Mouse (Mus musculus) thymus, adult 2 months (tissue): ENCODE results near the gene Kcnab3. TPM values are rescaled to one million over a fixed set of nuclear protein-coding genes. Genes with fewer than 3 reads are reported as not detected.

ENCODE experiments used
- DNase-seq: peaks from one replicate; pipeline ENCODE4 v3.0.0; 2021
- H3K27ac ChIP-seq: fragments of 200-500 bp; 2 replicates; pipeline ENCODE4 v1.5.1; 2012; ENCODE audit warnings: low read length, control low read depth; ENCODE audit not compliant: control insufficient read depth, insufficient read depth
- H3K27me3 ChIP-seq: fragments of 200-500 bp; 2 replicates; pipeline ENCODE4 v1.6.1; 2012; ENCODE audit warnings: mild to moderate bottlenecking, low read length, moderate library complexity, mixed read lengths; ENCODE audit not compliant: control insufficient read depth, insufficient read depth
- H3K36me3 ChIP-seq: fragments of 200-500 bp; 2 replicates; pipeline ENCODE4 v1.6.1; 2012; ENCODE audit warnings: mild to moderate bottlenecking, low read length, moderate library complexity; ENCODE audit not compliant: control insufficient read depth, insufficient read depth
- H3K4me1 ChIP-seq: fragments of 200-500 bp; replicated peaks from 2 replicates; pipeline ENCODE4 v1.6.1; 2012; ENCODE audit warnings: low read length; ENCODE audit not compliant: control insufficient read depth, insufficient read depth
- H3K4me3 ChIP-seq: fragments of 200-500 bp; 2 replicates; pipeline ENCODE4 v1.5.1; 2012; ENCODE audit warnings: mild to moderate bottlenecking, low read length, control low read depth, moderate library complexity; ENCODE audit not compliant: control insufficient read depth, insufficient read depth
- CTCF ChIP-seq: fragments of 200-500 bp; IDR thresholded peaks from 2 replicates; pipeline ENCODE4 v1.5.1; 2012; ENCODE audit warnings: mild to moderate bottlenecking, control low read depth, low read length, moderate library complexity, borderline replicate concordance; ENCODE audit not compliant: control insufficient read depth, poor library complexity, insufficient read depth; ENCODE audit errors: extremely low read depth
- POLR2A ChIP-seq: fragments of 200-500 bp; IDR thresholded peaks from 2 replicates; pipeline ENCODE4 v1.6.1; 2012; ENCODE audit warnings: mild to moderate bottlenecking, low read length, control low read depth, moderate library complexity; ENCODE audit not compliant: control insufficient read depth, poor library complexity, insufficient read depth; ENCODE audit errors: extremely low read depth
- WGBS: fragments of 180-500 bp; shearing (Covaris S2); methylation state at CpG from one replicate; pipeline ENCODE4 v1.1.7; 2018; 5-methylcytosine and 5-hydroxymethylcytosine counted together
- polyA plus RNA-seq: library from polyadenylated mRNA; depleted of rRNA; stranded (reverse); fragments of >200 nt; gene quantifications from 2 replicates; pipeline ENCODE4 v1.2.3, GENCODE M21; 2012

Kcnab3 gene
- polyA plus RNA-seq, 1 experiment, result 2.9 TPM

DNA sequence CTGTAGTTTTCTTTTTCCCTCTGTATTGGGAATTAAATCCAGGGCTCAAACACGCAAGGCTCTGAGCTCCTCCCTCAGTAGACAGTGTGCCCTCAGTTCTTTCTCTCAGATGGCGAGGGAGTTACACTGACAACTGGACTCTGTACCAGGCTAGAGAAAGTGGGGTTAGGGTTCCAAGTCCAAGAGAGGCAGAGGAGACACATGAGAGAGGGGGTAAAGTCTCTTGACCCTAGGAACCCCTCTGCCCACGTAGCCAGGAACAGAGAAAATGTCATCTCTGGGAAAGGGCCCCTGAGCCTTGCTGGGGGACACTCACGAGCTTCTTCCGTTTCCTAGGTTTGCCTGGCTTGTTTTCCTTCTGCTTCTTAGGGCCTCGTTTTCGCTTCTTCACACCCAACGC lies 38.3 kb downstream of the Kcnab3 start:
- no peak overlapping the region for H3K4me3 ChIP-seq
- no peaks in the 10 kb centered on the region for H3K27me3 ChIP-seq
- H3K4me1 ChIP-seq, result peaks cover 34% of the 10 kb centered on the region
- peaks cover 22% of the 10 kb centered on the region for H3K36me3 ChIP-seq
- no peak for DNase-seq
- WGBS, result 79% methylated on average over 8 of the region's 8 CpGs
- TF ChIP-seq POLR2A, result no peak
- H3K27ac ChIP-seq, result no peak overlapping the region; the same call in 1 of the 2 replicates

GRCm38 (mm10) chr11:69364910-69365309 lies 38.9 kb downstream of the Kcnab3 start:
- H3K27ac ChIP-seq, result no peak overlapping the region
- WGBS, result 22% methylated on average over 6 of the region's 6 CpGs
- H3K4me1 ChIP-seq, result peaks cover 34% of the 10 kb centered on the region
- no peak overlapping the region for H3K4me3 ChIP-seq
- H3K27me3 ChIP-seq, result no peaks in the 10 kb centered on the region
- H3K36me3 ChIP-seq, result peaks cover 17% of the 10 kb centered on the region
- DNase-seq, result no peak
- TF ChIP-seq POLR2A (no peak), CTCF (no peak)

DNA sequence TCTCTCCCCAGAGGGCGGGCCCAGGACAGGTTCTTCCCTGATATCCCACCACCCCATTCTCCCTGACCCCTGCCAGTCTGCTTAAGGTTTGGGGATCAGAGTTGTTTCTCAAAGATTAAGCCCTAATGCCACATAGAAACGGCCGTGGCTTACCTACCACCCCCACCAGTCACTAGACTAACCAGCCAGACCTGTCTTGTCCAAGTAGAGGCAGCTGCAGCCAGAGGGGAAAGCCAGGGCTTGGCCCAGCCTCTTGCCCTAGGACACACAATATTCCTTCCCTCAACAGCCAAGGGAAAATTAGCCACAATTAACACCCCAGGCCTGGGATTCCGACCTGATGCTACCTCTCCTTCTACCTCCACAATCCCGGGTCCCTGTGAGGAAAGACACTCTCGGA lies 39.7 kb downstream of the Kcnab3 start:
- TF ChIP-seq CTCF, result no peak
- DNase-seq, result no peak
- WGBS, result 42% methylated on average over 6 of the region's 6 CpGs
- H3K4me1 ChIP-seq, result peaks cover 35% of the 10 kb centered on the region
- peak overlapping the region; percentile 42; the same call in 1 of the 2 replicates for H3K27ac ChIP-seq
- H3K36me3 ChIP-seq, result peaks cover 10% of the 10 kb centered on the region; the same call in 1 of the 2 replicates
- peak overlapping the region; percentile 44; the same call in 1 of the 2 replicates for H3K4me3 ChIP-seq
- H3K27me3 ChIP-seq, result no peaks in the 10 kb centered on the region

GRCm38 (mm10) chr11:69366157-69366854 lies 40.2 kb downstream of the Kcnab3 start:
- H3K27me3 ChIP-seq, result no peaks in the 10 kb centered on the region

GRCm38 (mm10) chr11:69366855-69367615 lies 41.0 kb downstream of the Kcnab3 start:
- WGBS, result under 1% methylated on average over 22 of the region's 22 CpGs
- peak; percentile 62 for DNase-seq
- peaks cover 41% of the 10 kb centered on the region for H3K4me1 ChIP-seq
- no peak for TF ChIP-seq POLR2A
- TF ChIP-seq CTCF, result no peak
- no peaks in the 10 kb centered on the region for H3K27me3 ChIP-seq
- H3K36me3 ChIP-seq, result peaks cover 8% of the 10 kb centered on the region; the same call in 1 of the 2 replicates
- H3K4me3 ChIP-seq, result peak overlapping the region; percentile 90
- H3K27ac ChIP-seq, result peak overlapping the region; percentile 89

More at GRCm38 (mm10) chr11:69366157-69366854, 40.2 kb downstream of the Kcnab3 start:
- WGBS, result under 1% methylated on average over 26 of the region's 26 CpGs
- Histone ChIP-seq H3K4me3 (peak overlapping the region; percentile 44), H3K36me3 (peaks cover 10% of the 10 kb centered on the region; the same call in 1 of the 2 replicates), H3K4me1 (peaks cover 37% of the 10 kb centered on the region), H3K27ac (peak overlapping the region; percentile 42)
- peak; percentile 51; the same call in 1 of the 2 replicates for TF ChIP-seq POLR2A
- no peak; the same call in 1 of the 2 replicates for TF ChIP-seq CTCF
- peak; percentile 90 for DNase-seq

DNA sequence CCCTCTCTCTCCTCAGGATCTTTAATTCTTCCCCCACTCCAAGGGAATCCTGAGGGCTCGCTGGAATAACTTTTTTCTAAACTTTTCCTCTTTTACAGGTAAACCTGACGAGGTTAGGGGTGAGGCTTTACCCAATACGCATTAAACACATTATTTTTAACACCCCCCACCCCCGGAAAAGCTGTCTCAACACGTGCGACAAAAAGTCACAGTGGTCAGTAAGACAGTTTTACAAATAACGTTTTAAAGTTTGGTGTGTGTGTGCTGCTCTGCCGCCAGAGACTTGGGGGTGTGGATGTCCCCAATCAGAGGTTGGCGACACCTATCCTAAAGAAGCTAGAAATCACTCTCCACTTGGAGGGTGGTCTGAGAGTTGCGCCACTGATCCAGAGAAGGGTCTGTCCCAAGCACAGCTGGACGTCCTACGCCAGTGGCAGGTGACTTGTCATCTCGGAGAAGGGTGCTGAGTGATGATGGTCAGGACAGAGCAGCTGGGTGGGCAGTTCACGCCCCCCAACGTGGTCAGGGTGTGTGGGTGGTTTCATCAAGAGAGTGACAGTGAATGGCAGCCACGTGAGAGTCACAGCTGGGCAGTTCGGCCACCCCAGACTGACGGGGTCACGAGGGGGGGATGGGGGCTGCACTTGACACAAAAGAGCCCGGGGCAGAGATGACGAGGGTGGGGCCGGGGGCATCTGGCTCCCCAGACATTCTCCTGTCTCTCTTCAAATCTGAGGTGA lies 41.7 kb downstream of the Kcnab3 start:
- peak; percentile 31 for DNase-seq
- Histone ChIP-seq H3K27ac (peak overlapping the region; percentile 89), H3K4me1 (peaks cover 44% of the 10 kb centered on the region), H3K4me3 (peak overlapping the region; percentile 90), H3K36me3 (peaks cover 2% of the 10 kb centered on the region; the same call in 1 of the 2 replicates), H3K27me3 (no peaks in the 10 kb centered on the region)
- under 1% methylated on average over 22 of the region's 22 CpGs for WGBS
- no peak for TF ChIP-seq POLR2A
- TF ChIP-seq CTCF, result no peak
